Mouse (Mus musculus): ENCODE results near the gene Exosc7. TPM values are rescaled to one million over a fixed set of nuclear protein-coding genes. Genes with fewer than 3 reads are reported as not detected.

Gene Exosc7
- polyA plus RNA-seq, 1 experiment from 2014 or later, result 98.0 TPM

GRCm38 (mm10) chr9:123109188-123109587 is 3.8 kb upstream of the Exosc7 start:
- H3K4me3 ChIP-seq (replicated peaks), result no peak overlapping the region
- H3K4me1 ChIP-seq, result peaks cover 21% of the 10 kb centered on the region
- 81% methylated on average over 7 of the region's 7 CpGs for WGBS
- H3K9me3 ChIP-seq (replicated peaks), result no peaks in the 10 kb centered on the region
- ATAC-seq (ENCODE audit: insufficient number of reproducible peaks, low FRiP score, low TSS enrichment, low read depth), result no peak
- no peaks in the 10 kb centered on the region for H3K27me3 ChIP-seq
- H3K36me3 ChIP-seq, result peaks cover 8% of the 10 kb centered on the region; the same call in 1 of the 2 replicates
- H3K9ac ChIP-seq, result no peak overlapping the region
- no peak overlapping the region for H3K27ac ChIP-seq (replicated peaks)
- no peak overlapping the region for H3K4me2 ChIP-seq (replicated peaks)

- Histone ChIP-seq H3K9me3 (replicated peaks) (no peaks in the 10 kb centered on the region), H3K9ac (peak overlapping the region; percentile 95), H3K4me1 (peaks cover 21% of the 10 kb centered on the region), H3K27ac (replicated peaks) (no peak overlapping the region), H3K4me3 (replicated peaks) (peak overlapping the region; percentile 95), H3K36me3 (peaks cover 13% of the 10 kb centered on the region; the same call in 1 of the 2 replicates), H3K27me3 (no peaks in the 10 kb centered on the region), H3K4me2 (replicated peaks) (peak overlapping the region; percentile 80)
- no peak for ATAC-seq (ENCODE audit: insufficient number of reproducible peaks, low FRiP score, low TSS enrichment, low read depth)
- 51% methylated on average over 8 of the region's 8 CpGs for WGBS
These were observed 1.2 kb upstream of the Exosc7 start for GRCm38 (mm10) chr9:123111751-123112221.

GRCm38 (mm10) chr9:123113931-123114330 is 916 bp downstream of the Exosc7 start:
- WGBS, result 60% methylated on average over 6 of the region's 6 CpGs
- H3K27ac ChIP-seq (replicated peaks), result peak overlapping the region; percentile 96

GRCm38 (mm10) chr9:123115566-123115965 is 2.6 kb downstream of the Exosc7 start:
- Histone ChIP-seq H3K4me1 (peaks cover 21% of the 10 kb centered on the region), H3K9me3 (replicated peaks) (no peaks in the 10 kb centered on the region), H3K4me2 (replicated peaks) (no peak overlapping the region), H3K36me3 (peaks cover 33% of the 10 kb centered on the region), H3K27ac (replicated peaks) (no peak overlapping the region), H3K4me3 (replicated peaks) (no peak overlapping the region), H3K27me3 (no peaks in the 10 kb centered on the region), H3K9ac (no peak overlapping the region)
- 86% methylated on average over 1 of the region's 1 CpGs for WGBS
- ATAC-seq (ENCODE audit: insufficient number of reproducible peaks, low FRiP score, low TSS enrichment, low read depth), result no peak

More at GRCm38 (mm10) chr9:123113931-123114330, 916 bp downstream of the Exosc7 start:
- H3K9me3 ChIP-seq (replicated peaks), result no peaks in the 10 kb centered on the region
- no peak for ATAC-seq (ENCODE audit: insufficient number of reproducible peaks, low FRiP score, low TSS enrichment, low read depth)
- H3K36me3 ChIP-seq, result peaks cover 17% of the 10 kb centered on the region
- H3K4me2 ChIP-seq (replicated peaks), result peak overlapping the region; percentile 80
- peak overlapping the region; percentile 95 for H3K4me3 ChIP-seq (replicated peaks)
- H3K9ac ChIP-seq, result peak overlapping the region; percentile 95; the same call in 1 of the 2 replicates
- H3K4me1 ChIP-seq, result peaks cover 21% of the 10 kb centered on the region
- H3K27me3 ChIP-seq, result no peaks in the 10 kb centered on the region

- H3K4me1 ChIP-seq, result no peaks in the 10 kb centered on the region
- H3K4me2 ChIP-seq (replicated peaks), result no peak overlapping the region
- H3K27ac ChIP-seq (replicated peaks), result no peak overlapping the region
- peak; percentile 47; the same call in 1 of the 2 replicates for ATAC-seq (ENCODE audit: insufficient number of reproducible peaks, low FRiP score, low TSS enrichment, low read depth)
- 80% methylated on average over 3 of the region's 3 CpGs for WGBS
- H3K4me3 ChIP-seq (replicated peaks), result no peak overlapping the region
- H3K36me3 ChIP-seq, result peaks cover 59% of the 10 kb centered on the region
- H3K27me3 ChIP-seq, result no peaks in the 10 kb centered on the region
- H3K9ac ChIP-seq, result no peak overlapping the region
- H3K9me3 ChIP-seq (replicated peaks), result no peaks in the 10 kb centered on the region
These were observed 10.0 kb downstream of the Exosc7 start for GRCm38 (mm10) chr9:123123017-123123416.

- H3K4me2 ChIP-seq (replicated peaks), result no peak overlapping the region
- 87% methylated on average over 6 of the region's 6 CpGs for WGBS
- no peak overlapping the region for H3K9ac ChIP-seq
- H3K27ac ChIP-seq (replicated peaks), result no peak overlapping the region
- ATAC-seq (ENCODE audit: insufficient number of reproducible peaks, low FRiP score, low TSS enrichment, low read depth), result no peak
- H3K27me3 ChIP-seq, result no peaks in the 10 kb centered on the region
- H3K4me1 ChIP-seq, result no peaks in the 10 kb centered on the region
- H3K36me3 ChIP-seq, result peaks cover 66% of the 10 kb centered on the region
- H3K4me3 ChIP-seq (replicated peaks), result no peak overlapping the region
- H3K9me3 ChIP-seq (replicated peaks), result no peaks in the 10 kb centered on the region
These were observed 10.8 kb downstream of the Exosc7 start for GRCm38 (mm10) chr9:123123571-123124412.

- H3K4me1 ChIP-seq, result no peaks in the 10 kb centered on the region
- 91% methylated on average over 2 of the region's 2 CpGs for WGBS
- H3K9ac ChIP-seq, result no peak overlapping the region
- H3K4me2 ChIP-seq (replicated peaks), result no peak overlapping the region
- no peaks in the 10 kb centered on the region for H3K27me3 ChIP-seq
- H3K36me3 ChIP-seq, result peaks cover 65% of the 10 kb centered on the region
- H3K9me3 ChIP-seq (replicated peaks), result no peaks in the 10 kb centered on the region
- no peak overlapping the region for H3K27ac ChIP-seq (replicated peaks)
- no peak for ATAC-seq (ENCODE audit: insufficient number of reproducible peaks, low FRiP score, low TSS enrichment, low read depth)
- H3K4me3 ChIP-seq (replicated peaks), result no peak overlapping the region
These were observed 11.5 kb downstream of the Exosc7 start for GRCm38 (mm10) chr9:123124413-123124981.

- no peaks in the 10 kb centered on the region for H3K9me3 ChIP-seq (replicated peaks)
- no peaks in the 10 kb centered on the region for H3K27me3 ChIP-seq
- H3K9ac ChIP-seq, result no peak overlapping the region
- peaks cover 66% of the 10 kb centered on the region for H3K36me3 ChIP-seq
- no peak overlapping the region for H3K4me3 ChIP-seq (replicated peaks)
- no peak overlapping the region for H3K27ac ChIP-seq (replicated peaks)
- H3K4me1 ChIP-seq, result no peaks in the 10 kb centered on the region
- ATAC-seq (ENCODE audit: insufficient number of reproducible peaks, low FRiP score, low TSS enrichment, low read depth), result no peak
- 95% methylated on average over 6 of the region's 6 CpGs for WGBS
- H3K4me2 ChIP-seq (replicated peaks), result no peak overlapping the region
These were observed 14.6 kb downstream of the Exosc7 start for GRCm38 (mm10) chr9:123127663-123128062.

GRCm38 (mm10) chr9:123132994-123133393 is 20.0 kb downstream of the Exosc7 start:
- Histone ChIP-seq H3K4me1 (peaks cover 3% of the 10 kb centered on the region; the same call in 1 of the 2 replicates), H3K4me3 (replicated peaks) (no peak overlapping the region), H3K36me3 (peaks cover 94% of the 10 kb centered on the region), H3K9ac (no peak overlapping the region), H3K9me3 (replicated peaks) (no peaks in the 10 kb centered on the region), H3K27me3 (no peaks in the 10 kb centered on the region), H3K4me2 (replicated peaks) (no peak overlapping the region), H3K27ac (replicated peaks) (no peak overlapping the region)
- no peak for ATAC-seq (ENCODE audit: insufficient number of reproducible peaks, low FRiP score, low TSS enrichment, low read depth)
- 91% methylated on average over 3 of the region's 3 CpGs for WGBS

- 64% methylated on average over 7 of the region's 7 CpGs for WGBS
- H3K36me3 ChIP-seq, result peaks cover 77% of the 10 kb centered on the region
- no peak overlapping the region for H3K9ac ChIP-seq
- H3K27ac ChIP-seq (replicated peaks), result no peak overlapping the region
- no peaks in the 10 kb centered on the region for H3K27me3 ChIP-seq
- no peak overlapping the region for H3K4me3 ChIP-seq (replicated peaks)
- no peaks in the 10 kb centered on the region; the same call in 1 of the 2 replicates for H3K9me3 ChIP-seq (replicated peaks)
- no peak for ATAC-seq (ENCODE audit: insufficient number of reproducible peaks, low FRiP score, low TSS enrichment, low read depth)
- no peak overlapping the region for H3K4me2 ChIP-seq (replicated peaks)
- H3K4me1 ChIP-seq, result peaks cover 3% of the 10 kb centered on the region; the same call in 1 of the 2 replicates
These were observed 24.1 kb downstream of the Exosc7 start for GRCm38 (mm10) chr9:123136953-123137682.

Measured in embryonic facial prominence, embryonic 15.5 days (tissue).